Mouse (Mus musculus): Measurements from ENCODE around the gene Lsg1. TPM values are rescaled to one million over a fixed set of nuclear protein-coding genes. Genes with fewer than 3 reads are reported as not detected.

The Lsg1 gene
- 19.1 TPM for polyA plus RNA-seq (2014; fragmentation: Illumina TruSeq; extraction: RNeasy Lipid Tissue Mini Kit (QIAGEN cat#74804); ENCODE audit: low read depth, low replicate concordance)

GRCm38 (mm10) chr16:30587494-30588327 is at the start of gene Lsg1:
Gene Lsg1, minus strand, starts transcription at chr16:30587592.

GRCm38 (mm10) chr16:30599491-30600268 is 12.3 kb upstream of the Lsg1 start, which contains the start of gene Fam43a:
Gene Fam43a, plus strand, starts transcription at chr16:30599723.

GRCm38 (mm10) chr16:30550748-30551192 is 36.6 kb downstream of the Lsg1 start, which contains the start of gene Tmem44:
Gene Tmem44, minus strand, starts transcription at chr16:30550842.

Other genes starting within 250 kb of the Lsg1 start
- gene Atp13a3, start 181.6 kb downstream of the Lsg1 start, polyA plus RNA-seq (2014; fragmentation: Illumina TruSeq; extraction: RNeasy Lipid Tissue Mini Kit (QIAGEN cat#74804); ENCODE audit: low read depth, low replicate concordance): 23.1 TPM
- 6.9 TPM for gene Tmem44, start 36.8 kb downstream of the Lsg1 start, polyA plus RNA-seq (2014; fragmentation: Illumina TruSeq; extraction: RNeasy Lipid Tissue Mini Kit (QIAGEN cat#74804); ENCODE audit: low read depth, low replicate concordance)
- gene Fam43a, start 12.1 kb upstream of the Lsg1 start, polyA plus RNA-seq (2014; fragmentation: Illumina TruSeq; extraction: RNeasy Lipid Tissue Mini Kit (QIAGEN cat#74804); ENCODE audit: low read depth, low replicate concordance): 15.1 TPM

Measured in adipose tissue, adult 10 weeks (tissue).